Mouse (Mus musculus): Measurements from ENCODE around the gene Cfc1.
"Not testable (repeated sequence)": the region's sequence is repeated elsewhere in the genome, so short reads cannot be mapped to it uniquely, and the experiment has no call there.

GRCm38 (mm10) chr1:34517797-34518196 is 17.7 kb upstream of the Cfc1 start:
- TF ChIP-seq CTCF (IDR thresholded peaks at IDR 0.05; ENCODE audit: control insufficient read depth, insufficient read depth, low read length); POLR2A (IDR thresholded peaks at IDR 0.05; ENCODE audit: borderline replicate concordance, control insufficient read depth, low read depth, low read length): not testable (repeated sequence)

Measured in bone marrow, adult 2 months (tissue).